Mouse (Mus musculus) liver, embryonic 15.5 days (tissue): ENCODE results near the gene Fgfr2. TPM values are rescaled to one million over a fixed set of nuclear protein-coding genes. Genes with fewer than 3 reads are reported as not detected.

Experiments
- ATAC-seq: fragments of 200-750 bp; cut with Nextera tagmentation; 2 replicates; pipeline ENCODE4 v1.8.0; 2017; ENCODE audit warnings: moderate number of reproducible peaks, mild to moderate bottlenecking, moderate library complexity; ENCODE audit not compliant: insufficient read depth
- H3K27ac ChIP-seq: fragments of 300-500 bp; sonication (generic); replicated peaks from 2 replicates; pipeline ENCODE4 v1.5.1; 2015; ENCODE audit warnings: mild to moderate bottlenecking, inconsistent platforms
- H3K27me3 ChIP-seq: fragments of 300-500 bp; sonication (generic); 2 replicates; pipeline ENCODE4 v1.6.1; 2015; ENCODE audit warnings: mild to moderate bottlenecking, inconsistent platforms
- H3K36me3 ChIP-seq: fragments of 300-500 bp; sonication (generic); replicated peaks from 2 replicates; pipeline ENCODE4 v1.6.1; 2015; ENCODE audit warnings: moderate library complexity, mild to moderate bottlenecking, inconsistent platforms
- H3K4me1 ChIP-seq: fragments of 300-500 bp; sonication (generic); replicated peaks from 2 replicates; pipeline ENCODE4 v1.6.1; 2015; ENCODE audit warnings: inconsistent platforms
- H3K4me2 ChIP-seq: fragments of 300-500 bp; sonication (generic); 2 replicates; pipeline ENCODE4 v1.6.1; 2015; ENCODE audit warnings: moderate library complexity, mild to moderate bottlenecking, inconsistent platforms
- H3K4me3 ChIP-seq: fragments of 300-500 bp; sonication (generic); replicated peaks from 2 replicates; pipeline ENCODE4 v1.5.1; 2015; ENCODE audit warnings: mild to moderate bottlenecking, inconsistent platforms
- H3K9ac ChIP-seq: fragments of 300-500 bp; sonication (generic); 2 replicates; pipeline ENCODE4 v1.6.1; 2015; ENCODE audit warnings: moderate library complexity, mild to moderate bottlenecking, inconsistent platforms
- H3K9me3 ChIP-seq: fragments of 300-500 bp; sonication (generic); replicated peaks from 2 replicates; pipeline ENCODE4 v1.6.1; 2016; ENCODE audit warnings: inconsistent platforms
- WGBS: fragments of 180-500 bp; shearing (Covaris S2); methylation state at CpG from one replicate; pipeline ENCODE4 v1.1.7; 2015; ENCODE audit warnings: mixed read lengths; ENCODE audit not compliant: insufficient replicate concordance; 5-methylcytosine and 5-hydroxymethylcytosine counted together
- polyA plus RNA-seq: library from polyadenylated mRNA; unstranded; fragments of >200 nt; fragmentation: Nextera tagmentation; extraction: Ambion mirVana; gene quantifications from 2 replicates; pipeline ENCODE4 v1.2.1, GENCODE M21; 2015

Fgfr2 gene
- polyA plus RNA-seq, 1 experiment from 2014 or later = 10.5 TPM

DNA sequence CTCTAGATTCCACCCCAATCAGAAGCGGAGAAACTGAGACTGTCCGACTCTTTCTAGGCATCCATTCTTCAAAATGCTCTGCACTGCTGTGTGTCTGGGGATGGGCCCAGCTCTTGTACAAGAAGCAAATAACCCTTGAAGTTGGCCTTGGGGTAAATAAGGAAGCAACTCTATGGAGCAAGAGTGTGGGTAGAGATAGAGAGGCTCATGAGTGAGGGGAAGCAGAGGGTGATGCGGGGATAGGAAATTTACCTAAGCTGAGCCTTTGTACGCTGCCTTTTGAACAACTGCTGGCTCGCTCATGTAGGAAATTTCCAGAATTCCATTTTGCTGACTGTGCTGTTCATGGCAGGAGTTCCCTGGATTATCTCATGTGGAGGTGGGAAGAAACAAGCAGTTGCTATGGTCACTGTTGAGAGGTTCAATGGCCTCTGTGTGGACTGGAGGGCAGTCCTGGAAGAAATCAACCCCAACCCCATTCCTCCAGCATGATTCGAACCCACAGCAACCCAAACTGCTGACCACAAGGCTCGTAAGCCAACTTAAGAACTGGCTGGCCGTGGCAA is 896.0 kb downstream of the Fgfr2 start:
- Histone ChIP-seq H3K36me3 (no peaks in the 10 kb centered on the region), H3K4me3 (no peak overlapping the region), H3K27ac (no peak overlapping the region), H3K4me1 (no peaks in the 10 kb centered on the region), H3K9me3 (no peaks in the 10 kb centered on the region), H3K9ac (no peak overlapping the region), H3K4me2 (no peak overlapping the region), H3K27me3 (no peaks in the 10 kb centered on the region)
- WGBS = 67% methylated on average over 8 of the region's 8 CpGs
- ATAC-seq = no peak

- no peaks in the 10 kb centered on the region for H3K9me3 ChIP-seq
- H3K4me2 ChIP-seq = no peak overlapping the region
- ATAC-seq = no peak; the same call in 1 of the 2 replicates
- no peak overlapping the region for H3K9ac ChIP-seq
- H3K27ac ChIP-seq = no peak overlapping the region
- H3K27me3 ChIP-seq = no peaks in the 10 kb centered on the region
- no peaks in the 10 kb centered on the region for H3K36me3 ChIP-seq
- H3K4me1 ChIP-seq = no peaks in the 10 kb centered on the region
- WGBS = 53% methylated on average over 6 of the region's 6 CpGs
- no peak overlapping the region for H3K4me3 ChIP-seq
These were observed 896.6 kb downstream of the Fgfr2 start for GRCm38 (mm10) chr7:132226379-132227074.

GRCm38 (mm10) chr7:132223452-132224141 is 899.6 kb downstream of the Fgfr2 start:
- Histone ChIP-seq H3K4me3 (no peak overlapping the region), H3K9me3 (no peaks in the 10 kb centered on the region), H3K4me2 (no peak overlapping the region), H3K4me1 (no peaks in the 10 kb centered on the region), H3K36me3 (no peaks in the 10 kb centered on the region), H3K27ac (no peak overlapping the region), H3K27me3 (no peaks in the 10 kb centered on the region), H3K9ac (no peak overlapping the region)
- ATAC-seq = no peak
- 48% methylated on average over 10 of the region's 10 CpGs for WGBS

- WGBS = 61% methylated on average over 10 of the region's 10 CpGs
- no peaks in the 10 kb centered on the region for H3K4me1 ChIP-seq
These were observed 909.1 kb downstream of the Fgfr2 start for GRCm38 (mm10) chr7:132214031-132214430.

GRCm38 (mm10) chr7:132213460-132213859 is 909.7 kb downstream of the Fgfr2 start:
- Histone ChIP-seq H3K4me1 (no peaks in the 10 kb centered on the region), H3K9ac (no peak overlapping the region), H3K36me3 (no peaks in the 10 kb centered on the region), H3K4me2 (no peak overlapping the region), H3K27me3 (peaks cover 7% of the 10 kb centered on the region; the same call in 1 of the 2 replicates), H3K27ac (no peak overlapping the region), H3K9me3 (no peaks in the 10 kb centered on the region), H3K4me3 (no peak overlapping the region)
- 10% methylated on average over 8 of the region's 8 CpGs for WGBS
- ATAC-seq = no peak

More at GRCm38 (mm10) chr7:132214031-132214430, 909.1 kb downstream of the Fgfr2 start:
- H3K27ac ChIP-seq = no peak overlapping the region
- no peak overlapping the region for H3K9ac ChIP-seq
- peaks cover 7% of the 10 kb centered on the region; the same call in 1 of the 2 replicates for H3K27me3 ChIP-seq
- H3K9me3 ChIP-seq = no peaks in the 10 kb centered on the region
- H3K36me3 ChIP-seq = no peaks in the 10 kb centered on the region
- no peak for ATAC-seq
- H3K4me2 ChIP-seq = no peak overlapping the region
- no peak overlapping the region for H3K4me3 ChIP-seq

DNA sequence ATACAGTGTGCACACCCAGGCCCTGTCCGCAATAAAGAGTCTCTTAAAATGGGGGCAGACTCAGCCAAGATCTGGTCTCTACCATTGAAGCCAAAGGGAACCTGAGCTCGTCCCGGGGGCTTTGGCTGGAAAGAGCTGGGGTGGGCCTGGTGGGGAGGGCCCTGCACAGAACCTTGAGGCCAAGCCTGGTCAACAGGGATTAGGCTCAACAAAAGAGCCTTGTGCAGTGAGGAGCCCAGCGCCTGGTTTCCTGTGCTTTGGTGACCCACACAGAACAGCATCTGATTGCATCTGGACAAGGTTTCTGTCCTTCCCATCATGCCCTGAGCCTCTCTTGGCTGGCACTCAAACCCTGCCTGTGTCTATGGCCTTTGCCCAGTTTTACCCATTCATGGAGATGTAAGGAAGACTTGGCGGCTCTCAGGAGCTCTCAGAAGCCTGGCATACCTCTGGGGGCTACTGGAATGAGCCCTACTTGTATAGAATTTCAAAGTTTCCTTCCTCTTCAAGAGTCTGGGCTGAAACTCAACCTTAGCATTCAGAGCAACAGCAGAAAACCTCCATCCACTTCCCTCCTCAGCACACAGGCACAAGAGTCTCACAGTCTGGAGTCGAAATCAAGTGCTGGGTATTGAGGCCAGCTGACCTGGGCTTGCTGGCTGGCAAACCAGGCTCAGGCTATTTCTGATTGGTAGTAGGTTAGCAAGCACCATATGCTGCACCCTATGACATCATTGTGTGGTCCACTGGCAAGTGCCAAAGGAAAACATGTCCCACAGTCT is 911.0 kb downstream of the Fgfr2 start:
- H3K4me2 ChIP-seq = no peak overlapping the region

GRCm38 (mm10) chr7:132210616-132211015 is 912.5 kb downstream of the Fgfr2 start:
- Histone ChIP-seq H3K9ac (no peak overlapping the region), H3K27ac (no peak overlapping the region), H3K4me1 (no peaks in the 10 kb centered on the region), H3K36me3 (no peaks in the 10 kb centered on the region), H3K9me3 (no peaks in the 10 kb centered on the region), H3K4me2 (no peak overlapping the region), H3K4me3 (no peak overlapping the region), H3K27me3 (peaks cover 7% of the 10 kb centered on the region; the same call in 1 of the 2 replicates)
- 54% methylated on average over 5 of the region's 5 CpGs for WGBS
- ATAC-seq = no peak

More for the DNA sequence above, 911.0 kb downstream of the Fgfr2 start:
- Histone ChIP-seq H3K4me1 (no peaks in the 10 kb centered on the region), H3K27ac (no peak overlapping the region), H3K36me3 (no peaks in the 10 kb centered on the region), H3K9ac (no peak overlapping the region), H3K4me3 (no peak overlapping the region), H3K9me3 (no peaks in the 10 kb centered on the region), H3K27me3 (peaks cover 7% of the 10 kb centered on the region; the same call in 1 of the 2 replicates)
- ATAC-seq = no peak
- WGBS = 62% methylated on average over 6 of the region's 6 CpGs

DNA sequence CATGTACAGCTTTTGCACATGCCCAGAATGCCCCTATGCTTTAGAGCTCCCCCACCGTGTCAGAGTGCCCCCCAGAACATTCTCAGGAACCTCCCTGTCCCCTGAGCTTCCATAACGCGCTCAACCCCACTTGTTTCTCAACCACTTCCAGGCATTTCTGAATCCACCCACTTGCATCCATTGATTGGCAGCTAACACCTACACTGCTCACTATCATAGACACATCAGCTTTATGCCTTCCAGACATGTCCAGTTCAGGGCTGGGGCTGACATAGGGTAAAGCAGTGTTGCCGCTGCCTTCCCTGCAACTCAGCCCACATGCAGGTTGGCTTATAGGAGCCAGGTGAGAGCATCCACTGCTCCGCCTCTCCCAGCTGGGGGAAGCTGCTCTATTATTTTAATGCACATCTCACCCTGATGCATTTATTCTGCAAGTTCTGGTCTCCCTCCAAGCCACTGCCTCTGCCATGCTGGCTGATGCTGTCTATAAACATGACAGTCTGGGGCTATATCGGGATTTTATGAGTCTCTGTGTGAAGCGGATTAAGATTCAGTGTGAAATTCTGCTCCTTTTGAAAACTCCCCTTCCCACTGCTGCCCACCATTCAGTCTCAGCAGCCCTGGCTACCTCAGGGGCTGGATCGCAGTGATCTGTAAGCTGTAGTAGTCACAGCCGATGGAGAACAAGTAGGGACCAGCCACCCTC is 914.1 kb downstream of the Fgfr2 start:
- H3K36me3 ChIP-seq = no peaks in the 10 kb centered on the region
- H3K9me3 ChIP-seq = no peaks in the 10 kb centered on the region
- peaks cover 4% of the 10 kb centered on the region; the same call in 1 of the 2 replicates for H3K27me3 ChIP-seq
- no peak overlapping the region for H3K4me2 ChIP-seq
- no peak for ATAC-seq
- no peak overlapping the region for H3K4me3 ChIP-seq
- WGBS = 67% methylated on average over 9 of the region's 9 CpGs
- no peak overlapping the region for H3K27ac ChIP-seq
- H3K9ac ChIP-seq = no peak overlapping the region
- no peaks in the 10 kb centered on the region for H3K4me1 ChIP-seq

DNA sequence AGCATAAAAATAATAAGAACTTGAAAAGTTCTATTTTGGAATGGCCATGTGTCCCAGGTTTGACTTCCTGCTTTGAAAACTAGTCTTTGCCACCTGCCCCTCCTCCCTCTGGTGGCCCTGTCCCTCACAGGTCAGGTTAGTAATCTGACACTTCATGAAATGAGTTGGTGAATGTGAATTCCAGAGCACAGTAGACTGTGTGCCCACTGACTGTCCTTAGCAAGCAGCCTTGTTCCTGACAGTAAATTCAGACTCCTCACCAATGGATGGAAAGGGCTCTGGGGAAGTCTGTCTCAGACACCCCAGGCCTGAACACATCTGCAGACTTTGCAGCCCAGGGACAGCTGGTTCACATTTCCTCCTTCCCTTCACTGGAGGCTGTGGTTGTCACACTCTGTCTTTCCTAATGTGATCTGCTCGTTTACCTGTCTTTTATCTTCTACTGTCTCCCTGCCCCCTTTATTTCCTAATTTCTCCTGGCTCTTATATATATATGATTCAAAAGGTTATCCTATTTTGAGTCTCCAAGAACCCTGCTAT is 919.0 kb downstream of the Fgfr2 start:
- no peaks in the 10 kb centered on the region for H3K4me1 ChIP-seq
- no peak overlapping the region for H3K27ac ChIP-seq
- no peaks in the 10 kb centered on the region for H3K9me3 ChIP-seq
- H3K9ac ChIP-seq = no peak overlapping the region
- ATAC-seq = no peak
- H3K36me3 ChIP-seq = no peaks in the 10 kb centered on the region
- no peaks in the 10 kb centered on the region; the same call in 1 of the 2 replicates for H3K27me3 ChIP-seq
- no peak overlapping the region for H3K4me3 ChIP-seq
- no peak overlapping the region for H3K4me2 ChIP-seq
- WGBS = 15% methylated on average over 1 of the region's 1 CpGs

- Histone ChIP-seq H3K9ac (no peak overlapping the region), H3K27me3 (no peaks in the 10 kb centered on the region; the same call in 1 of the 2 replicates), H3K4me1 (no peaks in the 10 kb centered on the region), H3K4me2 (no peak overlapping the region), H3K27ac (no peak overlapping the region), H3K9me3 (no peaks in the 10 kb centered on the region), H3K4me3 (no peak overlapping the region), H3K36me3 (no peaks in the 10 kb centered on the region)
- no peak for ATAC-seq
- 51% methylated on average over 6 of the region's 6 CpGs for WGBS
These were observed 923.5 kb downstream of the Fgfr2 start for GRCm38 (mm10) chr7:132199686-132200085.
